Mouse (Mus musculus): ENCODE results near the gene Gm45713. TPM values are rescaled to one million over a fixed set of nuclear protein-coding genes. Genes with fewer than 3 reads are reported as not detected.
A peak's percentile ranks its signal among the peaks of the same experiment; 100 is the strongest.

Gm45713 gene
- total RNA-seq, 1 experiment: 0.36 TPM

DNA sequence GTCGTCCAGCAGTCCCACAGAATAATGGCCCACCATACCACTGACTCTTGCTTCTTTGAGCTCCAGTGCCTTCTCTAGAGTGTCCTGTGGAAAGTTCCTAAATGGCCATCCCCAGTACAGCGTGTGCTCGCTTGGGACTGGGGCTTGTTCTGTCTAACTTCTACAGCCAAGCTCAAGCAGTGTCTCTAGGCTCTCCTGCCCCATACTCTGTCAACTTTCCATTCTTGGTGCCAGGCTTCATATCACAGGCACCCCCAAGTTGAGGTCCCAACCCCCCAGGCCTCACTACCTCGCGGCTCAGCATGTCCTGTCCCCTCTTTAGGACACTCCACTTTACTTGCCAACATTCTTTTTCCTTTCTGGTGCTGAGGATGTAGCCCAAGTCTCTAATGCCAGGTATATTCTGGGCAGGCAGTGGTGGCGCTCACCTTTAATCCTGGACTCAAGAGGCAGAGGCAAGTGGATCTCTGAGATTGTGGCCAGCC, 24.3 kb upstream of the Gm45713 start:
- no peak overlapping the region for H3K4me3 ChIP-seq (ENCODE audit: insufficient read depth in 1 of 2, low read depth in 1 of 2, low read length in 2 of 2, poor library complexity in 1 of 2, severe bottlenecking in 1 of 2)
- no peak for TF ChIP-seq CHD2 (IDR thresholded peaks at IDR 0.05; ENCODE audit: low read depth, low read length)
- no peak for TF ChIP-seq ZNF384 (IDR thresholded peaks at IDR 0.05; ENCODE audit: low read depth, low read length)
- no peak for TF ChIP-seq MAFK (IDR thresholded peaks at IDR 0.05; ENCODE audit: insufficient read depth, low read depth, low read length)
- no peak for TF ChIP-seq ZC3H11A (IDR thresholded peaks at IDR 0.05; ENCODE audit: borderline replicate concordance, low read depth, low read length)
- TF ChIP-seq HCFC1 (IDR thresholded peaks at IDR 0.05; ENCODE audit: borderline replicate concordance, insufficient read depth, low read length): no peak
- H3K27ac ChIP-seq (ENCODE audit: insufficient read depth, low read depth, low read length, poor library complexity, severe bottlenecking): no peak overlapping the region
- in situ Hi-C loops (cut with MboI; ENCODE audit: low sequenced_read_pairs in 2 of 2, unreplicated experiment in 2 of 2): no loop called here
- no peaks in the 10 kb centered on the region for H3K9me3 ChIP-seq (ENCODE audit: control insufficient read depth, insufficient read depth, low read depth, low read length)
- no peak for DNase-seq (ENCODE audit: low read depth, low spot score)
- peaks cover 4% of the 10 kb centered on the region in 2 experiments; a peak in 2 of 4 replicates for H3K4me1 ChIP-seq (ENCODE audit: control insufficient read depth in 2 of 2, insufficient read depth in 2 of 2, low read length in 2 of 2, poor library complexity in 1 of 2)
- no peak overlapping the region for H3K9ac ChIP-seq (ENCODE audit: insufficient read depth, low read depth, low read length, poor library complexity, severe bottlenecking)
- peaks cover 11% of the 10 kb centered on the region for H3K36me3 ChIP-seq (ENCODE audit: control insufficient read depth, insufficient read depth, low read length, poor library complexity, severe bottlenecking)

GRCm38 (mm10) chr7:45158991-45159390, 23.0 kb upstream of the Gm45713 start:
- H3K27ac ChIP-seq (ENCODE audit: insufficient read depth, low read depth, low read length, poor library complexity, severe bottlenecking): no peak overlapping the region
- peaks cover 11% of the 10 kb centered on the region for H3K36me3 ChIP-seq (ENCODE audit: control insufficient read depth, insufficient read depth, low read length, poor library complexity, severe bottlenecking)
- H3K9ac ChIP-seq (ENCODE audit: insufficient read depth, low read depth, low read length, poor library complexity, severe bottlenecking): no peak overlapping the region
- in situ Hi-C loops (cut with MboI; ENCODE audit: low sequenced_read_pairs in 2 of 2, unreplicated experiment in 2 of 2): no loop called here
- H3K9me3 ChIP-seq (ENCODE audit: control insufficient read depth, insufficient read depth, low read depth, low read length): no peaks in the 10 kb centered on the region
- no peak overlapping the region for H3K4me3 ChIP-seq (ENCODE audit: insufficient read depth in 1 of 2, low read depth in 1 of 2, low read length in 2 of 2, poor library complexity in 1 of 2, severe bottlenecking in 1 of 2)
- TF ChIP-seq MAFK (IDR thresholded peaks at IDR 0.05; ENCODE audit: insufficient read depth, low read depth, low read length): no peak
- TF ChIP-seq ZNF384 (IDR thresholded peaks at IDR 0.05; ENCODE audit: low read depth, low read length): no peak
- TF ChIP-seq CHD2 (IDR thresholded peaks at IDR 0.05; ENCODE audit: low read depth, low read length): no peak
- TF ChIP-seq HCFC1 (IDR thresholded peaks at IDR 0.05; ENCODE audit: borderline replicate concordance, insufficient read depth, low read length): no peak
- no peak for TF ChIP-seq ZC3H11A (IDR thresholded peaks at IDR 0.05; ENCODE audit: borderline replicate concordance, low read depth, low read length)
- peaks cover under 1 to 5% of the 10 kb centered on the region in 2 experiments; a peak in 2 of 4 replicates for H3K4me1 ChIP-seq (ENCODE audit: control insufficient read depth in 2 of 2, insufficient read depth in 2 of 2, low read length in 2 of 2, poor library complexity in 1 of 2)
- no peak for DNase-seq (ENCODE audit: low read depth, low spot score)

- H3K27ac ChIP-seq (ENCODE audit: insufficient read depth, low read depth, low read length, poor library complexity, severe bottlenecking): no peak overlapping the region
- TF ChIP-seq ZNF384 (IDR thresholded peaks at IDR 0.05; ENCODE audit: low read depth, low read length): no peak
- TF ChIP-seq MAFK (IDR thresholded peaks at IDR 0.05; ENCODE audit: insufficient read depth, low read depth, low read length): no peak
- no peak for TF ChIP-seq HCFC1 (IDR thresholded peaks at IDR 0.05; ENCODE audit: borderline replicate concordance, insufficient read depth, low read length)
- TF ChIP-seq ZC3H11A (IDR thresholded peaks at IDR 0.05; ENCODE audit: borderline replicate concordance, low read depth, low read length): no peak
- no peak for TF ChIP-seq CHD2 (IDR thresholded peaks at IDR 0.05; ENCODE audit: low read depth, low read length)
- no peak overlapping the region for H3K4me3 ChIP-seq (ENCODE audit: insufficient read depth in 1 of 2, low read depth in 1 of 2, low read length in 2 of 2, poor library complexity in 1 of 2, severe bottlenecking in 1 of 2)
- H3K4me1 ChIP-seq (ENCODE audit: control insufficient read depth in 2 of 2, insufficient read depth in 2 of 2, low read length in 2 of 2, poor library complexity in 1 of 2): peaks cover 0 to 5% of the 10 kb centered on the region in 2 experiments; a peak in 2 of 4 replicates
- H3K9me3 ChIP-seq (ENCODE audit: control insufficient read depth, insufficient read depth, low read depth, low read length): no peaks in the 10 kb centered on the region
- DNase-seq (ENCODE audit: low read depth, low spot score): no peak
- in situ Hi-C loops (cut with MboI; ENCODE audit: low sequenced_read_pairs in 2 of 2, unreplicated experiment in 2 of 2): no loop called here
- H3K36me3 ChIP-seq (ENCODE audit: control insufficient read depth, insufficient read depth, low read length, poor library complexity, severe bottlenecking): peaks cover 11% of the 10 kb centered on the region
- H3K9ac ChIP-seq (ENCODE audit: insufficient read depth, low read depth, low read length, poor library complexity, severe bottlenecking): no peak overlapping the region
Measured at GRCm38 (mm10) chr7:45157459-45157858, 21.4 kb upstream of the Gm45713 start.

DNA sequence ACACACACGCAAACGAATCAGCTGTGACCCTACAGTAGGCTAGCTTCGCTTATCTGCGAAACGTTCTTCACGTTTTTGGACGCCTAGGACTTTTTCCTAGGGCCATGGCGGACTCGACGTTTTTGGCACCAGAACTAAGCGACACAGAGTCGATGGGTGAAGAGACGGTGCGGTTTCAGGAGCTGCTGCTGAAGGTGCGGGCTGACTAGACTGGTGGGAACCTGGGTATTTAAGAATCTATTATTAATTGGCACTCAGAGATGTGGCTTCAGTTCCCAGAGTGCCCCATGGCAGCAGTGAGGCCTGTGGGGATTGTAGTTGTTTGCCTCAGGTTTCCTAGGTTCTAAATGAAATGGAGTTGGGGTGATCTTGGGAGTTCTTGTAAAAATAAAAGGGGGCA, 20.2 kb upstream of the Gm45713 start:
- TF ChIP-seq ZNF384 (IDR thresholded peaks at IDR 0.05; ENCODE audit: low read depth, low read length): no peak
- in situ Hi-C loops (cut with MboI; ENCODE audit: low sequenced_read_pairs in 2 of 2, unreplicated experiment in 2 of 2): no loop called here
- H3K4me3 ChIP-seq (ENCODE audit: insufficient read depth in 1 of 2, low read depth in 1 of 2, low read length in 2 of 2, poor library complexity in 1 of 2, severe bottlenecking in 1 of 2): no peak overlapping the region
- DNase-seq (ENCODE audit: low read depth, low spot score): no peak
- no peak overlapping the region for H3K27ac ChIP-seq (ENCODE audit: insufficient read depth, low read depth, low read length, poor library complexity, severe bottlenecking)
- peaks cover 0 to 6% of the 10 kb centered on the region in 2 experiments; a peak in 2 of 4 replicates for H3K4me1 ChIP-seq (ENCODE audit: control insufficient read depth in 2 of 2, insufficient read depth in 2 of 2, low read length in 2 of 2, poor library complexity in 1 of 2)
- peaks cover 11% of the 10 kb centered on the region for H3K36me3 ChIP-seq (ENCODE audit: control insufficient read depth, insufficient read depth, low read length, poor library complexity, severe bottlenecking)
- no peak overlapping the region for H3K9ac ChIP-seq (ENCODE audit: insufficient read depth, low read depth, low read length, poor library complexity, severe bottlenecking)
- H3K9me3 ChIP-seq (ENCODE audit: control insufficient read depth, insufficient read depth, low read depth, low read length): no peaks in the 10 kb centered on the region

- Histone ChIP-seq H3K27ac (ENCODE audit: insufficient read depth, low read depth, low read length, poor library complexity, severe bottlenecking) (no peak overlapping the region), H3K9ac (ENCODE audit: insufficient read depth, low read depth, low read length, poor library complexity, severe bottlenecking) (peak overlapping the region; percentile 44; the same call in 1 of the 2 replicates), H3K9me3 (ENCODE audit: control insufficient read depth, insufficient read depth, low read depth, low read length) (no peaks in the 10 kb centered on the region), H3K4me3 (ENCODE audit: insufficient read depth in 1 of 2, low read depth in 1 of 2, low read length in 2 of 2, poor library complexity in 1 of 2, severe bottlenecking in 1 of 2) (peak overlapping the region in 1 of 2 experiments; percentile 37; a peak in 2 of 4 replicates), H3K4me1 (ENCODE audit: control insufficient read depth in 2 of 2, insufficient read depth in 2 of 2, low read length in 2 of 2, poor library complexity in 1 of 2) (peaks cover 1 to 7% of the 10 kb centered on the region in 2 experiments; a peak in 3 of 4 replicates), H3K36me3 (ENCODE audit: control insufficient read depth, insufficient read depth, low read length, poor library complexity, severe bottlenecking) (peaks cover 11% of the 10 kb centered on the region)
- peak; percentile 72 for DNase-seq (ENCODE audit: low read depth, low spot score)
- in situ Hi-C loops (cut with MboI; ENCODE audit: low sequenced_read_pairs in 2 of 2, unreplicated experiment in 2 of 2): no loop called here
- TF ChIP-seq CHD2 (IDR thresholded peaks at IDR 0.05; ENCODE audit: low read depth, low read length): no peak
- no peak for TF ChIP-seq ZC3H11A (IDR thresholded peaks at IDR 0.05; ENCODE audit: borderline replicate concordance, low read depth, low read length)
- no peak for TF ChIP-seq MAFK (IDR thresholded peaks at IDR 0.05; ENCODE audit: insufficient read depth, low read depth, low read length)
- TF ChIP-seq HCFC1 (IDR thresholded peaks at IDR 0.05; ENCODE audit: borderline replicate concordance, insufficient read depth, low read length): no peak
- no peak for TF ChIP-seq ZNF384 (IDR thresholded peaks at IDR 0.05; ENCODE audit: low read depth, low read length)
Measured at GRCm38 (mm10) chr7:45155590-45155989, 19.6 kb upstream of the Gm45713 start.

Measured in ES-E14 (cell line).